Mouse (Mus musculus): ENCODE results near the gene Btbd35f28.
"Not testable (repeated sequence)": the region's sequence is repeated elsewhere in the genome, so short reads cannot be mapped to it uniquely, and the experiment has no call there.

The Btbd35f28 gene

GRCm38 (mm10) chrX:4196276-4196675 is at the start of gene Btbd35f28:
Gene Btbd35f28 (plus strand): TSS chrX:4196576.
- DNase-seq, result not testable (repeated sequence)

Data from kidney, adult 8-10 months (tissue).